Mouse (Mus musculus): ENCODE results near the gene Cubn. TPM values are rescaled to one million over a fixed set of nuclear protein-coding genes. Genes with fewer than 3 reads are reported as not detected.

The Cubn gene
- total and polyA plus RNA-seq, 3 experiments, result 0.03 to 0.09 (median 0.04) TPM

- Histone ChIP-seq H3K4me1 (ENCODE audit: control insufficient read depth in 1 of 2, insufficient read depth in 2 of 2) (0 out of 4 replicates have a peak, but pooled peaks cover 0 to 2% of the 10 kb centered on the region in 2 experiments), H3K4me3 (replicated peaks in 1 of 3; ENCODE audit: low read depth in 2 of 3, low read length in 2 of 3, poor library complexity in 1 of 3) (no peak overlapping the region), H3K9me3 (replicated peaks; ENCODE audit: low read length) (no peaks in the 10 kb centered on the region), H3K79me2 (replicated peaks; ENCODE audit: control insufficient read depth, extremely low read depth, insufficient read depth, poor library complexity, severe bottlenecking) (no peaks in the 10 kb centered on the region), H3K36me3 (replicated peaks in 1 of 2; ENCODE audit: control insufficient read depth in 1 of 2, insufficient read depth in 1 of 2, low read length in 1 of 2) (no peaks in the 10 kb centered on the region), H3K27ac (ENCODE audit: insufficient read depth, low read depth) (no peak overlapping the region), H3K4me2 (ENCODE audit: insufficient read depth, low read depth, poor library complexity, severe bottlenecking) (no peak overlapping the region), H3K9ac (ENCODE audit: insufficient read depth, low read depth) (no peak overlapping the region), H3K27me3 (replicated peaks) (no peaks in the 10 kb centered on the region)
- dilution Hi-C loops (cut with MboI; ENCODE audit: extremely low pct_ligation_motif_present, extremely low pct_unique_long_range_greater_than_20kb, low sequenced_read_pairs), result no loop called here
- no peak for DNase-seq (ENCODE audit: extremely low read depth)
- in situ Hi-C loops (cut with MboI; ENCODE audit: low pct_ligation_motif_present, low pct_unique_long_range_greater_than_20kb, low sequenced_read_pairs), result no loop called here
- TF ChIP-seq SIN3A (IDR thresholded peaks at IDR 0.05; ENCODE audit: low read length), result no peak
- TF ChIP-seq ETS1 (conservative IDR thresholded peaks at IDR 0.05; ENCODE audit: low read depth, low read length), result no peak
- TF ChIP-seq MAZ (IDR thresholded peaks at IDR 0.05; ENCODE audit: low read depth, low read length), result no peak
- TF ChIP-seq SMC3 (IDR thresholded peaks at IDR 0.05; ENCODE audit: low read depth, low read length), result no peak
- no peak for TF ChIP-seq JUND (conservative IDR thresholded peaks at IDR 0.05; ENCODE audit: low read depth, low read length)
- TF ChIP-seq UBTF (IDR thresholded peaks at IDR 0.05; ENCODE audit: low read depth, low read length), result no peak
- TF ChIP-seq CHD1 (IDR thresholded peaks at IDR 0.05; ENCODE audit: low read depth, low read length), result no peak
- TF ChIP-seq RCOR1 (conservative IDR thresholded peaks at IDR 0.05; ENCODE audit: low read depth, low read length), result no peak
- TF ChIP-seq IRF4 (IDR thresholded peaks at IDR 0.05; ENCODE audit: low read depth, low read length), result no peak
- TF ChIP-seq E2F4 (IDR thresholded peaks at IDR 0.05; ENCODE audit: insufficient replicate concordance, low read depth, low read length), result no peak
- no peak for TF ChIP-seq POLR2A (IDR thresholded peaks at IDR 0.05; ENCODE audit: low read depth, low read length)
- no peak for TF ChIP-seq MYC (IDR thresholded peaks at IDR 0.05; ENCODE audit: low read depth, low read length)
- no peak for TF ChIP-seq RAD21 (IDR thresholded peaks at IDR 0.05; ENCODE audit: low read depth, low read length)
These were observed 22.0 kb downstream of the Cubn start for GRCm38 (mm10) chr2:13469641-13470040.

- no peak for DNase-seq (ENCODE audit: extremely low read depth)
- Histone ChIP-seq H3K9me3 (replicated peaks; ENCODE audit: low read length) (no peaks in the 10 kb centered on the region), H3K4me2 (ENCODE audit: insufficient read depth, low read depth, poor library complexity, severe bottlenecking) (no peak overlapping the region), H3K9ac (ENCODE audit: insufficient read depth, low read depth) (no peak overlapping the region), H3K27ac (ENCODE audit: insufficient read depth, low read depth) (no peak overlapping the region), H3K27me3 (replicated peaks) (no peaks in the 10 kb centered on the region), H3K36me3 (replicated peaks in 1 of 2; ENCODE audit: control insufficient read depth in 1 of 2, insufficient read depth in 1 of 2, low read length in 1 of 2) (no peaks in the 10 kb centered on the region), H3K4me3 (replicated peaks in 1 of 3; ENCODE audit: low read depth in 2 of 3, low read length in 2 of 3, poor library complexity in 1 of 3) (no peak overlapping the region), H3K4me1 (ENCODE audit: control insufficient read depth in 1 of 2, insufficient read depth in 2 of 2) (0 out of 4 replicates have a peak, but pooled peaks cover 0 to 2% of the 10 kb centered on the region in 2 experiments), H3K79me2 (replicated peaks; ENCODE audit: control insufficient read depth, extremely low read depth, insufficient read depth, poor library complexity, severe bottlenecking) (no peaks in the 10 kb centered on the region)
- TF ChIP-seq MAX (IDR thresholded peaks at IDR 0.05; ENCODE audit: low read length) (no peak), CHD1 (IDR thresholded peaks at IDR 0.05; ENCODE audit: low read depth, low read length) (no peak), CHD2 (IDR thresholded peaks at IDR 0.05; ENCODE audit: low read length) (no peak), UBTF (IDR thresholded peaks at IDR 0.05; ENCODE audit: low read depth, low read length) (no peak)
- in situ Hi-C loops (cut with MboI; ENCODE audit: low pct_ligation_motif_present, low pct_unique_long_range_greater_than_20kb, low sequenced_read_pairs), result no loop called here
- dilution Hi-C loops (cut with MboI; ENCODE audit: extremely low pct_ligation_motif_present, extremely low pct_unique_long_range_greater_than_20kb, low sequenced_read_pairs), result no loop called here
These were observed 24.9 kb downstream of the Cubn start for GRCm38 (mm10) chr2:13466685-13467084.

GRCm38 (mm10) chr2:13458088-13458487 is 33.5 kb downstream of the Cubn start:
- Histone ChIP-seq H3K4me1 (ENCODE audit: control insufficient read depth in 1 of 2, insufficient read depth in 2 of 2) (no peaks in the 10 kb centered on the region), H3K36me3 (replicated peaks in 1 of 2; ENCODE audit: control insufficient read depth in 1 of 2, insufficient read depth in 1 of 2, low read length in 1 of 2) (no peaks in the 10 kb centered on the region), H3K9ac (ENCODE audit: insufficient read depth, low read depth) (no peak overlapping the region), H3K27ac (ENCODE audit: insufficient read depth, low read depth) (no peak overlapping the region), H3K4me3 (replicated peaks in 1 of 3; ENCODE audit: low read depth in 2 of 3, low read length in 2 of 3, poor library complexity in 1 of 3) (no peak overlapping the region), H3K4me2 (ENCODE audit: insufficient read depth, low read depth, poor library complexity, severe bottlenecking) (no peak overlapping the region), H3K9me3 (replicated peaks; ENCODE audit: low read length) (no peaks in the 10 kb centered on the region), H3K79me2 (replicated peaks; ENCODE audit: control insufficient read depth, extremely low read depth, insufficient read depth, poor library complexity, severe bottlenecking) (no peaks in the 10 kb centered on the region), H3K27me3 (replicated peaks) (no peaks in the 10 kb centered on the region)
- in situ Hi-C loops (cut with MboI; ENCODE audit: low pct_ligation_motif_present, low pct_unique_long_range_greater_than_20kb, low sequenced_read_pairs), result no loop called here
- dilution Hi-C loops (cut with MboI; ENCODE audit: extremely low pct_ligation_motif_present, extremely low pct_unique_long_range_greater_than_20kb, low sequenced_read_pairs), result no loop called here
- no peak for TF ChIP-seq JUND (conservative IDR thresholded peaks at IDR 0.05; ENCODE audit: low read depth, low read length)
- TF ChIP-seq MEF2A (IDR thresholded peaks at IDR 0.05; ENCODE audit: borderline replicate concordance, low read depth, low read length), result no peak
- TF ChIP-seq PAX5 (IDR thresholded peaks at IDR 0.05; ENCODE audit: low read length), result no peak
- no peak for TF ChIP-seq E2F4 (IDR thresholded peaks at IDR 0.05; ENCODE audit: insufficient replicate concordance, low read depth, low read length)
- no peak for TF ChIP-seq USF1 (IDR thresholded peaks at IDR 0.05; ENCODE audit: low read depth, low read length)
- no peak for TF ChIP-seq TBP (conservative IDR thresholded peaks at IDR 0.05; ENCODE audit: low read depth, low read length)
- TF ChIP-seq NELFE (IDR thresholded peaks at IDR 0.05; ENCODE audit: low read depth, low read length), result no peak
- TF ChIP-seq IRF4 (IDR thresholded peaks at IDR 0.05; ENCODE audit: low read depth, low read length), result no peak
- no peak for TF ChIP-seq KAT2A (IDR thresholded peaks at IDR 0.05; ENCODE audit: insufficient replicate concordance, low read length)
- no peak for TF ChIP-seq SMC3 (IDR thresholded peaks at IDR 0.05; ENCODE audit: low read depth, low read length)
- TF ChIP-seq POLR2AphosphoS2 (IDR thresholded peaks at IDR 0.05; ENCODE audit: low read depth, low read length), result no peak
- no peak for TF ChIP-seq ETS1 (conservative IDR thresholded peaks at IDR 0.05; ENCODE audit: low read depth, low read length)
- no peak for TF ChIP-seq RCOR1 (conservative IDR thresholded peaks at IDR 0.05; ENCODE audit: low read depth, low read length)
- no peak for DNase-seq (ENCODE audit: extremely low read depth)
